Mouse (Mus musculus): Measurements from ENCODE around the gene Pkhd1. TPM values are rescaled to one million over a fixed set of nuclear protein-coding genes. Genes with fewer than 3 reads are reported as not detected.
A peak's percentile ranks its signal among the peaks of the same experiment; 100 is the strongest.

Pkhd1 gene
- polyA plus RNA-seq, 1 experiment from 2014 or later = not detected

DNA sequence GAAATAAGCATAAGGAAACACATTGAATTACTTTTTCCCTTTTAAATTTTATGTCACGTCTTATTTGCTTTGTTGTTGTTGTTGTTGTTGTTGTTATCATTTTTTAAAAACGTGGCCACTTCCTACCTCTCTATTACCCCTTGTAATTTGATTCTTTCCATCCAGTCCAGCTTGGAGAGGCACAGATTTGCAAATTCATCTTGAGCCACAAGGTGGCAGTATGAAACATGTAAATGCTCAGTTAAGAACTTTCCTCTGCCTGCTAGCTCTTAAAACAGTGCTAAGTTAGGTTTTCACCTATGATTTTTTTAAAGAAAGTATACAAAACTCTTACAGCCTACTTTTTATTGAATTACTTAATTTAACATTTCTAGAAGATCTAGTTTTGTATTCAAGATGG lies 306.4 kb downstream of the Pkhd1 start:
- peak; percentile 18 for DNase-seq (ENCODE audit: extremely low spot score, low spot score)
- H3K4me3 ChIP-seq = no peak overlapping the region
- H3K4me1 ChIP-seq = no peaks in the 10 kb centered on the region
- no peaks in the 10 kb centered on the region for H3K9me3 ChIP-seq
- H3K27ac ChIP-seq = no peak overlapping the region
- WGBS = 2% methylated on average over 2 of the region's 2 CpGs
- H3K27me3 ChIP-seq (ENCODE audit: poor library complexity, severe bottlenecking) = peaks cover 13% of the 10 kb centered on the region
- H3K36me3 ChIP-seq (replicated peaks) = no peaks in the 10 kb centered on the region

DNA sequence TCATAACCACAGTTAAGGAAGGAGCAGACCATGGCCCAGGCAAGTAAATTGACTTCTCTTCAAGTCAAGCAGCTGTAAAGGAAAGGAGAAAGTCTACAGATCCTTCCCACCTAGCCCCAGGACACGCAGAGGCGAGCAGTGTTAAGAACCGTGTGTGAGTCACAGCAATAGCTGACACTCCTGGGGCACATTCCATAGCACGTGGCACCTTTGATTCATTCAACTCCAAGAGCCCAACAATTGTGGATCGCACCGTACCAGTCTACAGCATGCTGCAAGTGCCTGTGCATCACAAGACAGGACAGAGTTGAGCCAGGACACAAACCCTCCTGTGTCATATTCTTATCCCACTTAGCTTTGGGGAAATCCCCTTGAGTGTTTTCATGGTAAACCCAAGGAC lies 306.9 kb downstream of the Pkhd1 start:
- Histone ChIP-seq H3K9me3 (no peaks in the 10 kb centered on the region), H3K27ac (no peak overlapping the region), H3K4me3 (no peak overlapping the region), H3K27me3 (ENCODE audit: poor library complexity, severe bottlenecking) (peaks cover 18% of the 10 kb centered on the region), H3K36me3 (replicated peaks) (no peaks in the 10 kb centered on the region), H3K4me1 (no peaks in the 10 kb centered on the region)
- DNase-seq (ENCODE audit: extremely low spot score, low spot score) = no peak
- whole genome bisulfite sequencing = 68% methylated on average over 6 of the region's 6 CpGs

- Histone ChIP-seq H3K9me3 (no peaks in the 10 kb centered on the region), H3K27ac (no peak overlapping the region), H3K4me1 (peaks cover 23% of the 10 kb centered on the region), H3K27me3 (ENCODE audit: poor library complexity, severe bottlenecking) (peaks cover 49% of the 10 kb centered on the region), H3K36me3 (replicated peaks) (no peaks in the 10 kb centered on the region), H3K4me3 (no peak overlapping the region)
- WGBS = 42% methylated on average over 3 of the region's 3 CpGs
- DNase-seq (ENCODE audit: extremely low spot score, low spot score) = no peak
These were observed 311.7 kb downstream of the Pkhd1 start for GRCm38 (mm10) chr1:20306116-20306515.

DNA sequence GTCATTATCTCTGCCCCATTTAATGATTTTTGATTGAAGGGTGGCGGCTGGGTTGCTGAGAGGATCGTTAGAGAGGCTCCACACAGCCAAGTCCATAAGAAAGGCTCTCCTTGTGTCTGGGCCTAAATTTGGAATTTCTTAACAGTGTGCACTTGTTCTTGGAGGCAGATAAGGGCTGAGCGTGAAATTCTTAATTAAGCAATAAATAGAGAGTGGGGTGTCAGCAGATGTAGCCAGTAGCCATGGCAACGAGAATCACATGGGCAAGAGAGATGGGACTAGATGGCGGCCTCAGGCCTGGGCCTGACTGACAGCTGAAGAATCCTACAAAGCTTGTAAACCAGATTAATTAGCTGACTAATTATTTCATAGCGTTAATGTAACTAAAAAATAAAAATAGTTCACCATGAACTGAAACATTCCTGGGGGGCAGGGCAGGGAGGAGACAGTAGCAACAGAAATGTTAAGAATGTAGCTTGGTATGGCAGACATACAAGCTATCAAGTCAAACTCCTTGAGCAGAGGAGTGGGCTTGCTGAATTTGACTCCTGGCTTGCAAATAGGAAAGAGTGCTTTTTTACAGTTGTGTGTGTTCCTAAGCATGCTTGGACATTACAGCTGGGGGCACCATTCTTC lies 314.8 kb downstream of the Pkhd1 start:
- Histone ChIP-seq H3K36me3 (replicated peaks) (no peaks in the 10 kb centered on the region), H3K9me3 (no peaks in the 10 kb centered on the region), H3K4me3 (no peak overlapping the region), H3K27ac (peak overlapping the region; percentile 17), H3K4me1 (peaks cover 23% of the 10 kb centered on the region), H3K27me3 (ENCODE audit: poor library complexity, severe bottlenecking) (peaks cover 75% of the 10 kb centered on the region)
- WGBS = 30% methylated on average over 6 of the region's 6 CpGs
- peak; percentile 37 for DNase-seq (ENCODE audit: extremely low spot score, low spot score)

- Histone ChIP-seq H3K4me1 (peaks cover 23% of the 10 kb centered on the region), H3K36me3 (replicated peaks) (no peaks in the 10 kb centered on the region), H3K4me3 (0 out of 2 replicates have a peak overlapping the region, but pooled peaks have one; percentile 6), H3K27ac (peak overlapping the region; percentile 17), H3K9me3 (no peaks in the 10 kb centered on the region), H3K27me3 (ENCODE audit: poor library complexity, severe bottlenecking) (peaks cover 74% of the 10 kb centered on the region)
- peak; percentile 63 for DNase-seq (ENCODE audit: extremely low spot score, low spot score)
- WGBS = 6% methylated on average over 8 of the region's 8 CpGs
These were observed 315.5 kb downstream of the Pkhd1 start for GRCm38 (mm10) chr1:20302187-20302942.

DNA sequence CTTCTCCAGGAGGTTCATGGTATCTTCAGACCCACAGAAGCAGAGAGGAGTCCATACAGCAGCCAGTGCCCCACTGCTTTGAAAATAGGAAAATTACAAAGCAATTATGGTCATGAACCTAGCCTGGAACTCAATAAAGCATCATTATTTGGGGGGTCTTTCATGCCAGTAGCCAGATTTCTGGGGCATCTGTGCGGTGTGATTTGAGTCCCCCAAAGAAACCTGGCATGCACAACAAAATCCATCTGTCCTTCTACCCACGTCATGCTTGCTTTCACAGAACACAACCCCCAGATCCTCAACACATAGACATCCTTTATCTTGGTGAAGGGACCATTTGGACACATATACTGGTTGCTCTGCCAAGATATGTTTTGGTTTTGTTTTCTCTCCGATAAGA lies 316.2 kb downstream of the Pkhd1 start:
- Histone ChIP-seq H3K27ac (no peak overlapping the region), H3K4me3 (no peak overlapping the region), H3K36me3 (replicated peaks) (no peaks in the 10 kb centered on the region), H3K4me1 (peaks cover 23% of the 10 kb centered on the region), H3K9me3 (no peaks in the 10 kb centered on the region), H3K27me3 (ENCODE audit: poor library complexity, severe bottlenecking) (peaks cover 69% of the 10 kb centered on the region)
- no peak for DNase-seq (ENCODE audit: extremely low spot score, low spot score)
- WGBS = 76% methylated on average over 3 of the region's 3 CpGs

GRCm38 (mm10) chr1:20288696-20289095 lies 329.2 kb downstream of the Pkhd1 start:
- Histone ChIP-seq H3K9me3 (no peaks in the 10 kb centered on the region), H3K36me3 (replicated peaks) (no peaks in the 10 kb centered on the region), H3K27me3 (ENCODE audit: poor library complexity, severe bottlenecking) (no peaks in the 10 kb centered on the region), H3K4me3 (no peak overlapping the region), H3K4me1 (no peaks in the 10 kb centered on the region), H3K27ac (no peak overlapping the region)
- WGBS = 94% methylated on average over 1 of the region's 1 CpGs
- no peak for DNase-seq (ENCODE audit: extremely low spot score, low spot score)

DNA sequence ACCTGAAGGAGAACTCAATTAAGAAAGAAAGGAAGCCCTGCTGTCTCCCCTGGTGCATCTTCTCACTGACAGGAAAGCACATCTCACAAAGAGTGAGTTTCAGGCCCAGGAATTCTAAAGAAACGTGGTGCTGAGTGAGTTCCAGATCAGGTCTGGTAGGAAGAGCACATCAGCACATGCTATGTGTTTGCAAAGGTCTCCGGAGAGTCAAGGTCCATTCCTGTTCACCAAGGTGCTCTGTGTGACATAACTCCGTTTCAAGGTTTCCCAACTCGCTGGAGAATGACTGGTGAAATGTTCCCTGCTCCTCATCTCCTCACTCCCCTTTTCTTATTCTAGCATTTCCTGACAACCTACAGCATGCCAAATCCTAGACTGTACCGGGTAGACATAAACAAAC lies 357.5 kb downstream of the Pkhd1 start:
- 72% methylated on average over 5 of the region's 5 CpGs for WGBS
- H3K9me3 ChIP-seq = no peaks in the 10 kb centered on the region
- no peaks in the 10 kb centered on the region for H3K36me3 ChIP-seq (replicated peaks)
- no peak overlapping the region for H3K27ac ChIP-seq
- H3K4me1 ChIP-seq = no peaks in the 10 kb centered on the region
- H3K4me3 ChIP-seq = no peak overlapping the region
- H3K27me3 ChIP-seq (ENCODE audit: poor library complexity, severe bottlenecking) = no peaks in the 10 kb centered on the region
- no peak for DNase-seq (ENCODE audit: extremely low spot score, low spot score)

GRCm38 (mm10) chr1:20248169-20248568 lies 369.7 kb downstream of the Pkhd1 start:
- WGBS = 79% methylated on average over 2 of the region's 2 CpGs

GRCm38 (mm10) chr1:20216681-20217080 lies 401.2 kb downstream of the Pkhd1 start:
- H3K36me3 ChIP-seq (replicated peaks) = no peaks in the 10 kb centered on the region
- H3K9me3 ChIP-seq = no peaks in the 10 kb centered on the region
- no peaks in the 10 kb centered on the region for H3K4me1 ChIP-seq
- no peaks in the 10 kb centered on the region for H3K27me3 ChIP-seq (ENCODE audit: poor library complexity, severe bottlenecking)
- no peak overlapping the region for H3K27ac ChIP-seq
- no peak for DNase-seq (ENCODE audit: extremely low spot score, low spot score)
- WGBS = 94% methylated on average over 1 of the region's 1 CpGs
- no peak overlapping the region for H3K4me3 ChIP-seq

More at GRCm38 (mm10) chr1:20248169-20248568, 369.7 kb downstream of the Pkhd1 start:
- no peak for DNase-seq (ENCODE audit: extremely low spot score, low spot score)
- Histone ChIP-seq H3K27me3 (ENCODE audit: poor library complexity, severe bottlenecking) (no peaks in the 10 kb centered on the region), H3K36me3 (replicated peaks) (no peaks in the 10 kb centered on the region), H3K4me1 (no peaks in the 10 kb centered on the region), H3K27ac (no peak overlapping the region), H3K9me3 (no peaks in the 10 kb centered on the region), H3K4me3 (no peak overlapping the region)

DNA sequence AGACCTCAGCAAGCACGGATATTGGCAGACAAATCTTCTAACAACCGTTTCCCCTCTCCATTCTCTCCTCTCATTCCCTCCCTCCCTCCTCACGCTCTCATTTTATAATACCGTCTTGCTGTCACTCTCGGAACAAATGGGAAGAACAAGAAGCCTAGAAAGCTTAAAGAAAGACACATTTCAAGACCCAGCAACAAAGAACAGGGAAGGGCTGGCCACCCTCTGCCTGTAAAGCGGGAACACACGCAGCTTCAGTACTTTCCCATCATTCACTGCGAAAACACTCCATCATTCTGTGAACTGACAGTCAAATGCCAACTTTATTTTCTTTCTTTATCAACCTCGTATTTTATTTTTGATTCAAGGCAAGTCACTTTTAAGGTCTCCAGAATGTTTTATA lies 427.4 kb downstream of the Pkhd1 start:
- no peak for DNase-seq (ENCODE audit: extremely low spot score, low spot score)
- no peaks in the 10 kb centered on the region for H3K27me3 ChIP-seq (ENCODE audit: poor library complexity, severe bottlenecking)
- no peaks in the 10 kb centered on the region for H3K9me3 ChIP-seq
- peaks cover 6% of the 10 kb centered on the region; the same call in 1 of the 2 replicates for H3K4me1 ChIP-seq
- no peak overlapping the region for H3K4me3 ChIP-seq
- 40% methylated on average over 9 of the region's 9 CpGs for WGBS
- no peaks in the 10 kb centered on the region for H3K36me3 ChIP-seq (replicated peaks)
- H3K27ac ChIP-seq = no peak overlapping the region

DNA sequence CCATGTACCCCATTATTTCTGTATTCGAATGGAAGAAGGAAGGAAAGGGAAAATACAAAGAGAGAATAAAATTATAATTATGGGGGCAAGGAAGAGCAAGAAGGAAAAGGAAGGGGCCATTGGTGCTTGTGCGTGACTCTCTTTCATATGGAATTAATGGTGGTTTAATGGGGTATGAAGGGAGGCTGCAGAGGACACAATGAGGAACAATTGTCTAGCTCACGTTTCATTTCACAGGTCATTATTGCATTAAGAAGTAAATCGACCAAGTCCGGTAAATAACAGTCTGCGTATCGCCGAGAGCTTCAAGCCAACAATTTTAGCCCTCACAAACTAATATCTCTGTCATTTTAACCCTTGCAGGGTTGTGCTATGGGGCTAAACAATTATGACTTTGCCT lies 437.7 kb downstream of the Pkhd1 start:
- Histone ChIP-seq H3K36me3 (replicated peaks) (no peaks in the 10 kb centered on the region), H3K4me1 (peaks cover 17% of the 10 kb centered on the region), H3K27me3 (ENCODE audit: poor library complexity, severe bottlenecking) (no peaks in the 10 kb centered on the region), H3K9me3 (no peaks in the 10 kb centered on the region), H3K4me3 (no peak overlapping the region), H3K27ac (no peak overlapping the region)
- no peak for DNase-seq (ENCODE audit: extremely low spot score, low spot score)
- WGBS = 32% methylated on average over 8 of the region's 8 CpGs

- H3K27ac ChIP-seq = no peak overlapping the region
- no peaks in the 10 kb centered on the region for H3K9me3 ChIP-seq
- DNase-seq (ENCODE audit: extremely low spot score, low spot score) = no peak
- H3K4me1 ChIP-seq = no peaks in the 10 kb centered on the region
- H3K27me3 ChIP-seq (ENCODE audit: poor library complexity, severe bottlenecking) = no peaks in the 10 kb centered on the region
- WGBS = 86% methylated on average over 4 of the region's 4 CpGs
- H3K36me3 ChIP-seq (replicated peaks) = no peaks in the 10 kb centered on the region
- no peak overlapping the region for H3K4me3 ChIP-seq
These were observed 446.7 kb downstream of the Pkhd1 start for GRCm38 (mm10) chr1:20171199-20171598.

All from forebrain, embryonic 10.5 days (tissue).